Mouse (Mus musculus): ENCODE data around the gene Lypd8. TPM values are rescaled to one million over a fixed set of nuclear protein-coding genes. Genes with fewer than 3 reads are reported as not detected.

The Lypd8 gene
- total RNA-seq, 2 experiments from 2014 or later, result not detected

DNA sequence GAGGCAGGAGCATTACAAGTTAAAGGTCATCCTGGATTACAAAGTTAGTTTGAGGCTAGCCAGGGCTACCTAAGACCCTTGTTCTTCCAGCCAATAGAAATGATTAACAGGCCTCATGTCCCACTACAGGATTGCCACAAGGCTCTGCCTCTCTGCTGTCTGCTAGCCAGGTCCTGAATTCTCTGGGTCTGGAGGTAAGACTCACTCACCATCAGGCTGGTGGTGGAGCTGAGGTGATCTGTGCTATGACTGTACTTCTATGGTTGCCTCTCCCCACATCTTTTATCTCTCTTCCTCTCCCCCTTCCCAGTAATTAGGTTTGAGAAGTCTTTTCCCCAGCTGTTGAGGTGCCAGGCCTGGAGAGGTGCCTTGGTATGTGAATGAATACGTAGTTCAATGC, 673 bp downstream of the Lypd8 start:
- ATAC-seq (replicated peaks; ENCODE audit: low FRiP score, low TSS enrichment, poor library complexity, severe bottlenecking), result no peak

- ATAC-seq (replicated peaks; ENCODE audit: low FRiP score, low TSS enrichment, poor library complexity, severe bottlenecking), result no peak
Measured at GRCm38 (mm10) chr11:58382471-58382870, 3.6 kb downstream of the Lypd8 start.

DNA sequence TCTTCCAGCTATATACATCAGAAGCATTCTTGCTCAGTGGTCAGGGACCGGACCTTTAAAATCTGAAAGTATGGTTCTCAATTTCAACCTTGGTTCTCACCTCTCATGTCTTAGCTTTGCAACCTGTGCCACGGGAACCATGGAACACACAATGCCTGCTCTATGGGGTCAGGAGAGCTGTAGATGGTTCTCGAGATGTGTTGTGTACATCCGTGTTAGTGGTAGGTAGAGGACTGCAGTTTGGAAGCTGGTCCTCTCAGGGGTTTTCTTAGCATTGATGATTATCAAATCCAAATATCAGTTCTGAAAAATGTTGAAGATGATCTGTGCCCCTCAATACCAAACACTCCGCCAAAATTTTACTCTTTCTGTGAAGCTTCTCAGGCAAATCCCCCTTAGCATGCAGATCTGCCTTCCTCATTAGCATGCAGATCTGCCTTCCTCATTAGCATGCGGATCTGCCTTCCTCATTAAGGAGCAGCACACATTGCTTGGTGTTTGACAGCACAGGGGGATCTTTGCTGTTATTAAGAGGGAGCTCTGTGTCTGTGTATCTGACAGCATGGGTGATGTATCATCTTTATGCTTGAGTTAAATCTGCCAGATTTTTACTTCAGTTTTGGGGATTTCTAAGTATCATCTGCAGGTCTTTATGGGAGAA, 21.3 kb downstream of the Lypd8 start:
- ATAC-seq (replicated peaks; ENCODE audit: low FRiP score, low TSS enrichment, poor library complexity, severe bottlenecking), result no peak

- ATAC-seq (replicated peaks; ENCODE audit: low FRiP score, low TSS enrichment, poor library complexity, severe bottlenecking), result no peak
Measured at GRCm38 (mm10) chr11:58400655-58401054, 21.8 kb downstream of the Lypd8 start.

DNA sequence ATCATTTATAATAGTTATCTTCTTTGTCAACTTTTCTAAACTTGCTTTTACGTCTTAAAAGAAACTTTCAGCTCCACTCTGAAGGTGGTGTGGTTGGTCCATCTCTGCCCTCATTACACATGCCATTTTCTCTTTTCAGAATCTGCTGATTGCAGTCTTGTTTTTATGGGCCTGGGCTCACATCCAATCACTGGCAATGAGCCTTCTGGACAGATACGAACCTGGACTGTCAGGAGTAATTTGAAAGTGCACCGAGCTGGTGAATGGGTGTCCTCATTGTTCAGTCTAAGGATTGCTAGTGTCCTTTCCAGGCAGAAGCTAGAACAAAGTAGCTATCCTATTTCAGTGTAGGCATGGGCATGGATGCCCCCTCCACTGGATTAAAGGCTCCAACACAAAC, 29.2 kb downstream of the Lypd8 start:
- ATAC-seq (replicated peaks; ENCODE audit: low FRiP score, low TSS enrichment, poor library complexity, severe bottlenecking), result no peak

DNA sequence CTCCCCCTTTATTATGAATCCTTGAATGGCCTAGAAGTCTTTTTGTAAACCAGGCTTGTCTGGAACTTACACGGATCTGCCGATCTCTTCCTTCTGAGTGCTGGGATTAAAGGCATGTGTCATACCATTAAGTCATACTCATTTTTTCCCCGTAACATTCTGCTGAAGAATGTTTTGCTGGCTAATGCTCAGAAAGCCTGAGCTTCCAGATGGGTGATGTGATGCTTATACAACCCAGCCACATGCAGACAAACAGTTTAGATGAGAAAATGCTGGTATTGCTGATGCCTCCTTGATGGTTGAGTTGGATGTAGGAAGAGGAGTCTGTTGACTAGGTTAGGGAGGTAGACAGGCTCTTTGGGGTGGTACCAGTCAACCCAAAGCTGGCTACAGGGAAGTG, 39.5 kb downstream of the Lypd8 start:
- no peak for ATAC-seq (replicated peaks; ENCODE audit: low FRiP score, low TSS enrichment, poor library complexity, severe bottlenecking)

DNA sequence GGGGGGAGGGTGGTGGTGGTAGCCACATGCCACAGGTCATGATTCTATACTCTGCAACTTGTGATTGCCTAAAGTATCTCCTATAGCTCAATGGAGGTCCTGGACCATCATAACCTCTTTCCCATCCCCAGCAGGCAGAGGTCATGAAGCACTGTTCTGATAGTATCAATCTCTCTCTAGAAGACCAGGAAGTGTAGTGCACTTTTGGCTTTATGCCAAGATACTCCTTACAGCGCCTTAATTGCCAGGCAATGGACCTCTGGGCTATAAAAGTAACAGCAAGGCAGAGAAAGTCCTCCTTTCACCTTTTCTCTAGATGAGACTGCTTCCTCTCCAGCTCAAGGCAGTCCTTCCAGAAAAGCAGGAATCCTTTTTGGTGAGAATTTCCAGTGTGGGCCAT, 42.0 kb downstream of the Lypd8 start, which contains the start of gene 1810065E05Rik:
Gene 1810065E05Rik (plus strand): TSS at position 297 of the 400 bp plus-strand sequence.
- ATAC-seq (replicated peaks; ENCODE audit: low FRiP score, low TSS enrichment, poor library complexity, severe bottlenecking), result no peak

DNA sequence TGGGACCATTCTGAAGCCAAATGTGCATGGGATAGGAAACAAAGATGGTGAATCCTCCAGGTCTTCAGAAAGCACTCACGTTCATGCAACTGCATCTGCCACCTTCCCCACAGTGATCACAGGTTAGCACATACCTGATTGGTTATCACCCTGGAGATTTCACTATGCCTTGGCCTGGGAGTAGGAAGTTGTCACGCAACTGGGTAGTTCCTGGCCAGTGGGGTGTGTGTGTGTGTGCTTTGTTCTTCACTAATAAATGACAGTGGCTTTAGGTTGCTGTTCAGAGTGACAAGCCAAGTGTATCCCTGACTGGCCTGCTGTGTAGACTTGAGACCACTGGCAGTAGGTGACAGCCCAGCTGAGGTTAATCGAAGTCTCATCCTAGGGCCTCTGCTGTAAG, 53.4 kb downstream of the Lypd8 start, which contains the start of gene Gm12253:
Gene Gm12253 (plus strand): TSS at position 301 of the 400 bp plus-strand sequence.
- no peak for ATAC-seq (replicated peaks; ENCODE audit: low FRiP score, low TSS enrichment, poor library complexity, severe bottlenecking)

DNA sequence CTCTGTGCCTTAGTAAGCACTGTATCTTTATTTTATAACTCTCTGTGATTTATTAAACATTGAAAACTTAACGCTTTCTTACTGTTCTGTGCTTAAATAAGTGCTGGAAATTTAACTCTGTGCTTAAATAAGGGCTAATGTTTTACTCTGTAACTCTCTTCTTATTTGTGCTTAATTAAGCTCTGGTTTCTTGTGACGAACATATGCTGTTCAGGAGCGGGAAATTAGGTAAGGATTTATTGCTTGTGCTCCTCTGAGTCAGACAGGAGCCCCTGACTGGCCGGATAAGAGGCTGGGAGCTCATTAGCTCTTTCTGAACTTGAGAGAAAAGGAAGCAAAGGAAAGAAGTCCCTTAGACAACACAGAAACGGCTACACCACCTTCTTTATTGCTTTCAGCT, 59.0 kb downstream of the Lypd8 start:
- no peak for ATAC-seq (replicated peaks; ENCODE audit: low FRiP score, low TSS enrichment, poor library complexity, severe bottlenecking)

Other genes starting within 250 kb of the Lypd8 start
- 43.2 and 51.7 TPM in 2 replicates for gene Gemin5, start 210.5 kb upstream of the Lypd8 start, total RNA-seq (2014; fragmentation: Nextera tagmentation)
- 43.4 and 57.0 TPM in 2 replicates for gene Gemin5, start 210.5 kb upstream of the Lypd8 start, total RNA-seq (2017)
- gene Mrpl22, start 207.4 kb upstream of the Lypd8 start, total RNA-seq (2014; fragmentation: Nextera tagmentation), result 75.6 and 84.9 TPM in 2 replicates
- gene Mrpl22, start 207.4 kb upstream of the Lypd8 start, total RNA-seq (2017), result 49.6 and 76.6 TPM in 2 replicates
- gene Igtp, start 179.5 kb upstream of the Lypd8 start, total RNA-seq (2014; fragmentation: Nextera tagmentation), result 12.8 and 15.3 TPM in 2 replicates
- 11.5 and 12.3 TPM in 2 replicates for gene Igtp, start 179.5 kb upstream of the Lypd8 start, total RNA-seq (2017)
- gene Irgm2, start 179.4 kb upstream of the Lypd8 start, total RNA-seq (2014; fragmentation: Nextera tagmentation), result 1.2 and 6.1 TPM in 2 replicates
- gene Irgm2, start 179.4 kb upstream of the Lypd8 start, total RNA-seq (2017), result 2.9 and 3.7 TPM in 2 replicates
- 2.3 TPM in 1 of 2 replicates, not detected in the other for gene 4930438A08Rik, start 104.2 kb upstream of the Lypd8 start, total RNA-seq (2014; fragmentation: Nextera tagmentation)
- gene 4930438A08Rik, start 104.2 kb upstream of the Lypd8 start, total RNA-seq (2017), result 0.19 TPM in 1 of 2 replicates, not detected in the other
- gene Zfp692, start 72.0 kb upstream of the Lypd8 start, total RNA-seq (2014; fragmentation: Nextera tagmentation), result 34.0 and 66.1 TPM in 2 replicates
- 25.0 and 26.7 TPM in 2 replicates for gene Zfp692, start 72.0 kb upstream of the Lypd8 start, total RNA-seq (2017)
- 60.9 and 65.9 TPM in 2 replicates for gene Zfp672, start 48.7 kb upstream of the Lypd8 start, total RNA-seq (2014; fragmentation: Nextera tagmentation)
- gene Zfp672, start 48.7 kb upstream of the Lypd8 start, total RNA-seq (2017), result 28.5 and 30.9 TPM in 2 replicates
- 12.8 and 13.8 TPM in 2 replicates for gene Sh3bp5l, start 48.3 kb upstream of the Lypd8 start, total RNA-seq (2014; fragmentation: Nextera tagmentation)
- 10.4 and 20.9 TPM in 2 replicates for gene Sh3bp5l, start 48.3 kb upstream of the Lypd8 start, total RNA-seq (2017)
- not detected in 2 replicates for gene 1810065E05Rik, start 42.1 kb downstream of the Lypd8 start, total RNA-seq (2014; fragmentation: Nextera tagmentation)
- gene 1810065E05Rik, start 42.1 kb downstream of the Lypd8 start, total RNA-seq (2017), result not detected in 2 replicates
- gene Gm12253, start 53.5 kb downstream of the Lypd8 start, total RNA-seq (2014; fragmentation: Nextera tagmentation), result not detected in 2 replicates
- gene Gm12253, start 53.5 kb downstream of the Lypd8 start, total RNA-seq (2017), result not detected in 2 replicates
- gene Lypd9, start 73.9 kb downstream of the Lypd8 start, total RNA-seq (2014; fragmentation: Nextera tagmentation), result not detected in 2 replicates
- not detected in 2 replicates for gene Lypd9, start 73.9 kb downstream of the Lypd8 start, total RNA-seq (2017)
- gene Olfr30, start 83.2 kb downstream of the Lypd8 start, total RNA-seq (2014; fragmentation: Nextera tagmentation), result not detected in 2 replicates
- not detected in 2 replicates for gene Olfr30, start 83.2 kb downstream of the Lypd8 start, total RNA-seq (2017)
- gene Olfr332, start 113.5 kb downstream of the Lypd8 start, total RNA-seq (2014; fragmentation: Nextera tagmentation), result not detected in 2 replicates
- gene Olfr332, start 113.5 kb downstream of the Lypd8 start, total RNA-seq (2017), result not detected in 2 replicates
- not detected in 2 replicates for gene Olfr331, start 123.5 kb downstream of the Lypd8 start, total RNA-seq (2014; fragmentation: Nextera tagmentation)
- gene Olfr331, start 123.5 kb downstream of the Lypd8 start, total RNA-seq (2017), result not detected in 2 replicates
- not detected in 2 replicates for gene Olfr330, start 155.8 kb downstream of the Lypd8 start, total RNA-seq (2014; fragmentation: Nextera tagmentation)
- not detected in 2 replicates for gene Olfr330, start 155.8 kb downstream of the Lypd8 start, total RNA-seq (2017)
- not detected in 2 replicates for gene Olfr329-ps, start 167.4 kb downstream of the Lypd8 start, total RNA-seq (2014; fragmentation: Nextera tagmentation)
- gene Olfr329-ps, start 167.4 kb downstream of the Lypd8 start, total RNA-seq (2017), result not detected in 2 replicates
- gene Olfr328, start 176.6 kb downstream of the Lypd8 start, total RNA-seq (2014; fragmentation: Nextera tagmentation), result not detected in 2 replicates
- not detected in 2 replicates for gene Olfr328, start 176.6 kb downstream of the Lypd8 start, total RNA-seq (2017)
- gene Olfr224, start 191.5 kb downstream of the Lypd8 start, total RNA-seq (2014; fragmentation: Nextera tagmentation), result not detected in 2 replicates
- not detected in 2 replicates for gene Olfr224, start 191.5 kb downstream of the Lypd8 start, total RNA-seq (2017)
- not detected in 2 replicates for gene Olfr325, start 198.7 kb downstream of the Lypd8 start, total RNA-seq (2014; fragmentation: Nextera tagmentation)
- not detected in 2 replicates for gene Olfr325, start 198.7 kb downstream of the Lypd8 start, total RNA-seq (2017)
- not detected in 2 replicates for gene Olfr324, start 216.1 kb downstream of the Lypd8 start, total RNA-seq (2014; fragmentation: Nextera tagmentation)
- not detected in 2 replicates for gene Olfr324, start 216.1 kb downstream of the Lypd8 start, total RNA-seq (2017)
- not detected in 2 replicates for gene 2210407C18Rik, start 237.0 kb downstream of the Lypd8 start, total RNA-seq (2014; fragmentation: Nextera tagmentation)
- gene 2210407C18Rik, start 237.0 kb downstream of the Lypd8 start, total RNA-seq (2017), result not detected in 2 replicates

Measured in megakaryocyte-erythroid progenitor cell, adult 5-6 weeks (primary cell).